Mouse (Mus musculus) kidney, postnatal 0 days (tissue): ENCODE results near the gene Manba. TPM values are rescaled to one million over a fixed set of nuclear protein-coding genes. Genes with fewer than 3 reads are reported as not detected.

Experiments
- ATAC-seq: fragments of 200-750 bp; cut with Nextera tagmentation; replicated peaks from 2 replicates; pipeline ENCODE4 v1.8.0; 2017; ENCODE audit warnings: low read depth, moderate number of reproducible peaks, moderate TSS enrichment, moderate library complexity; ENCODE audit not compliant: low FRiP score
- DNase-seq: peaks from one replicate; pipeline ENCODE4 v3.0.0-alpha.2; 2016; ENCODE audit warnings: low spot score
- H3K27ac ChIP-seq: fragments of 300-500 bp; sonication (generic); 2 replicates; pipeline ENCODE4 v1.5.1; 2014; ENCODE audit warnings: mild to moderate bottlenecking
- H3K27me3 ChIP-seq: fragments of 300-500 bp; sonication (generic); 2 replicates; pipeline ENCODE4 v1.6.1; 2014; ENCODE audit warnings: low read length, mixed read lengths; ENCODE audit not compliant: insufficient read depth
- H3K36me3 ChIP-seq: fragments of 300-500 bp; sonication (generic); 2 replicates; pipeline ENCODE4 v1.6.1; 2014; ENCODE audit warnings: low read length, mixed read lengths; ENCODE audit not compliant: insufficient read depth
- H3K4me1 ChIP-seq: fragments of 300-500 bp; sonication (generic); replicated peaks from 2 replicates; pipeline ENCODE4 v1.6.1; 2014; ENCODE audit warnings: antibody characterized with exemption, low read length, mixed read lengths; ENCODE audit not compliant: insufficient read depth
- H3K4me2 ChIP-seq: fragments of 300-500 bp; sonication (generic); 2 replicates; pipeline ENCODE4 v1.6.1; 2014; ENCODE audit warnings: mild to moderate bottlenecking, low read length, moderate library complexity, mixed read lengths
- H3K4me3 ChIP-seq: fragments of 300-500 bp; sonication (generic); replicated peaks from 2 replicates; pipeline ENCODE4 v1.5.1; 2014; ENCODE audit warnings: low read depth, low read length
- H3K9ac ChIP-seq: fragments of 300-500 bp; sonication (generic); 2 replicates; pipeline ENCODE4 v1.6.1; 2014; ENCODE audit warnings: low read depth, low read length
- H3K9me3 ChIP-seq: fragments of 300-500 bp; sonication (generic); replicated peaks from 2 replicates; pipeline ENCODE4 v1.6.1; 2016; ENCODE audit warnings: low read length, inconsistent platforms, mixed read lengths
- CTCF ChIP-seq: IDR thresholded peaks from 2 replicates; pipeline ENCODE4 v1.5.1; 2016; ENCODE audit warnings: antibody characterized with exemption, low read depth, mild to moderate bottlenecking, moderate library complexity
- WGBS: fragments of 180-500 bp; shearing (Covaris S2); extraction: QIAGEN DNeasy Blood & Tissue Kit; methylation state at CpG from one replicate; pipeline ENCODE4 v1.1.7; 2014; 5-methylcytosine and 5-hydroxymethylcytosine counted together
- polyA plus RNA-seq: library from polyadenylated mRNA; unstranded; fragments of >200 nt; fragmentation: Nextera tagmentation; extraction: Ambion mirVana; gene quantifications from 2 replicates; pipeline ENCODE4 v1.2.1, GENCODE M21; 2015

Gene Manba
- 37.8 and 41.8 TPM in 2 replicates for polyA plus RNA-seq

DNA sequence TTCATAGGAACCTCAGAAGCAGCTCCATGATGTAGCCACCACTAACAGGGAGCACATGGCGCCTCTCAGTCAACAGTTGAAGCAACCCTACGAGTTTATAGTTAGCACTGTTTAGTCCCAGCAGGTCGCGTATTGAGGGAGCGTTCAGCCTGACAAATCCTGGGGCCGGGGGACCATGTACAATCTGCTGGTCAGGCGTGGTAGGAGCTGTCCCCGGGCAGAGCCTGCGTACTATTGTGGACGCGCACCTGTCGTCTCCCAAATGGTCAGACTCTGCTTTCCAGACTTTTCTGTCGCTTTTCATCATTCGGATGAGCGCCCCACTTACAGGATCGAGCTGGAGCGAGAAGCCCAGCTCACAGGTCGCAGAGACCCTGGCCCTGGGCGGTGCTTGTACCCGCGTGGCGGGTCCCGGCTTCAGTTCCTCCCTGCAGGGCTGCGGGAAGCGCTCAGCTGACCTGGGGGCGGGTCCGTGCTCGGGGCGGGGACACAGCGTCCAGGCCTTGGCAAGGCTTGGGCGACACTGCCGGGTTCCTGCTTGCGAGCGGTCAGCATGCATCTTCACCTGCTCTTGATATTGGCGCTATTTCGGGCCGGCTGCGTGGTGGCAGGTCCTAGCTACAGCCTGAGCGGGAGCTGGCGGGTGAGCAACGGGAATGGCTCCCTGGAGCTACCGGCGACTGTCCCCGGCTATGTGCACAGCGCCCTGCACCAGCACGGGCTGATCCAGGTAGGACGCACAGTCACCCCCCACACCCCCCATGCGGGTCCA is at the start of gene Manba:
TSS of gene Manba (plus strand) at position 484 of the 772 bp plus-strand sequence.
- Histone ChIP-seq H3K4me2 (peak within 1 kb of the TSS; percentile 86), H3K9ac (peak within 1 kb of the TSS; percentile 64), H3K4me3 (peak within 1 kb of the TSS; percentile 57), H3K9me3 (no peaks in the 10 kb centered on the region), H3K27me3 (no peaks in the 10 kb centered on the region), H3K27ac (peak within 1 kb of the TSS; percentile 37; the same call in 1 of the 2 replicates), H3K4me1 (peaks cover 2% of the 10 kb centered on the region; the same call in 1 of the 2 replicates), H3K36me3 (no peaks in the 10 kb centered on the region)
- peak; percentile 91 for ATAC-seq
- 2% methylated on average over 46 of the region's 48 CpGs for WGBS
- TF ChIP-seq CTCF = no peak
- peak; percentile 70 for DNase-seq

DNA sequence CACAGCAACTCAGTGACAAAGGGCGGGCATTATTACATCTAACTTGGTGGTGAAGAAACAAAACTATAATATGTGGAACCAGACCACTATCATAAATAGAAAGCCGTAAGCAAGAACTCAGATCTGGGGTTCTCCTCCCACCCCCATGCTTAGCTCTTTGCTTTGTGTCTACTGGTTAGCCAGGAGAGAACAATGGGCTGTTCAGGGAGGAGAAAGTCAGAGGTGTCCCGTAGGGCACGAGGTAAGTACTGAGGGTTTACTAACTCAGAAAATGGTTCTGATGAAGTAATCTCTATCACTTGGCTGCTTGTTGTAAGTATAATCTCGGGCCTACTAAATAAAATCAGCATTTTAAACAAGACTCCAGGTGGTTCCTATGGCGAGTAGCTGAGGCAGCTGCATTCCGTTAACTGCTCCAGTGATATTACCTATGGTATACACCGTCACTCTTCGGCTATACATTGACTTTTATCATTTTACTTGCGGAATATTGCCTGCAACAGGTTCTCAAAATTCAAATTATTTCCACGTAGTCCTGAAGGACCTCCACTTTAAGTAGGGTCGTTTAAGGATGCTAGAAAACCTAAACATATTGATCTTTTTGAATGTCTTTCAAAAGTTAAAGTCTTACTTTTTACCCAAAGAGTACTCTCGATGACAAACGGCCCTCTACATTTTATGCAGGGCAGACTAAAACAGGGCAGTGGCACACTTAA is 48.4 kb upstream of the Manba start:
- H3K4me1 ChIP-seq = no peaks in the 10 kb centered on the region
- no peaks in the 10 kb centered on the region for H3K9me3 ChIP-seq
- peak overlapping the region; percentile 95; the same call in 1 of the 2 replicates for H3K4me3 ChIP-seq
- no peak for TF ChIP-seq CTCF
- H3K4me2 ChIP-seq = peak overlapping the region; percentile 61
- H3K27me3 ChIP-seq = no peaks in the 10 kb centered on the region
- 48% methylated on average over 14 of the region's 14 CpGs for WGBS
- H3K27ac ChIP-seq = peak overlapping the region; percentile 85
- no peaks in the 10 kb centered on the region for H3K36me3 ChIP-seq
- no peak for ATAC-seq
- DNase-seq = no peak
- peak overlapping the region; percentile 59 for H3K9ac ChIP-seq

DNA sequence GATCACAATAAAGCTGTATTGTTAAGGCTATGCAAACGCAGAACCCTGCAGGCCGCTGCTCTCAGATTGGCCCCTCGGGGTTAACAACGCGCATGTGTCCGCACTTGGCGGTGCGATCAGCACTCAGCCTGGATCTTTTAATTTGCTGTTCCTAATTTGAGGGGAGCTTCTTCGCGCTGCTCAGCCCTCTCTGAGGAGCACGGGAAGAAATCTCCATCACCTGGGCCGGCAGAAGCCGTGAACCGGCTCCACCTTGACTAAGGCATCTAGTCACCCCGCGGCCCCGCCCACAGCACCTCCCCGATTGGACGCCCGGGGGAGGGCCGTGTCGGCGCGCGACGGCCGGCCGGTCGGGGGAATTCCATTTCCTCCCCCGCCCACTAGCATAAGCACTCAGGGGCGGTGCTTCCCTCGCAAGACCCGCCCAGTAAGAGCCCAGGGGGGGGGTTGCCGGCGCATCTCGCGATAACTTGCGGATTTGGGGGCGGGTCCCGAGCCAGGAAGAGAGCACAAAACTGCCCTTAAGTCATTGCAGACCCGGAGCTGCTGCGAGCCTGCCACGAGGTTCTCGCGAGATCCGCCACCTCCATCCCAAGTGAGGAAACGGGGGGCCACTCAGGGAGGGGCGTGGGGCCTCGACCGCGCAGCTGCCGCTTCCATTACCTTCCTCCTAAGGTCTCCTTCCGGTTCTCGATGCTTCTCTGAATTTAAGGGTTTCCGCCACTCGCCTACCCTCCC is 47.5 kb upstream of the Manba start, which contains the start of gene Ube2d3:
TSS of gene Ube2d3 (plus strand) at position 392 of the 738 bp plus-strand sequence.
- H3K27me3 ChIP-seq = no peaks in the 10 kb centered on the region
- no peaks in the 10 kb centered on the region for H3K9me3 ChIP-seq
- ATAC-seq = peak; percentile 95
- no peak for TF ChIP-seq CTCF
- peak; percentile 99 for DNase-seq
- H3K36me3 ChIP-seq = no peaks in the 10 kb centered on the region
- under 1% methylated on average over 56 of the region's 56 CpGs for WGBS
- no peaks in the 10 kb centered on the region for H3K4me1 ChIP-seq
- peak within 1 kb of the TSS; percentile 99 for H3K9ac ChIP-seq
- H3K27ac ChIP-seq = peak within 1 kb of the TSS; percentile 100
- H3K4me3 ChIP-seq = peak within 1 kb of the TSS; percentile 95
- peak within 1 kb of the TSS; percentile 61 for H3K4me2 ChIP-seq

DNA sequence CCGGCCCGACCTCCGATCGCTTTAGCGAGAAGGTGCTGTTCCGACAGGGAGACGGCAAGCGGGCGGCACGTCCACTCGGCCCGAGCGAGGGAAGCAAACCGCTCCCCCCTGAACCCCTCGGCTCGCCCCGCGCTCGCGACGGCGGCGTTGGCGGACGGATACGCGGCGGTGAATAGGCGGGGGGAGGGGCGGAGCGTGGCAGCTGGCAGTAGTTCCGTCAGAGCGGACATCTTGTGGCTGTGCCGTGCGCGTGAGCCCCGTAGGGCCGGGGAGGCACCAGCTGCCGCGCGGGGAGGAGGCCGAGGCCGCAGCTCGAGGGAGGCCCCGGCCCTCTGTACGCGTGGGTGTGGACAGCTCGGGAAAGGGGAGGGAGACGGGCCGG is 46.9 kb upstream of the Manba start:
- Histone ChIP-seq H3K4me1 (no peaks in the 10 kb centered on the region), H3K36me3 (no peaks in the 10 kb centered on the region), H3K27ac (peak overlapping the region; percentile 100), H3K4me3 (peak overlapping the region; percentile 95), H3K9ac (peak overlapping the region; percentile 99), H3K9me3 (no peaks in the 10 kb centered on the region), H3K27me3 (no peaks in the 10 kb centered on the region), H3K4me2 (peak overlapping the region; percentile 41)
- WGBS = under 1% methylated on average over 41 of the region's 50 CpGs
- TF ChIP-seq CTCF = no peak
- peak; percentile 82 for ATAC-seq
- peak; percentile 92 for DNase-seq

DNA sequence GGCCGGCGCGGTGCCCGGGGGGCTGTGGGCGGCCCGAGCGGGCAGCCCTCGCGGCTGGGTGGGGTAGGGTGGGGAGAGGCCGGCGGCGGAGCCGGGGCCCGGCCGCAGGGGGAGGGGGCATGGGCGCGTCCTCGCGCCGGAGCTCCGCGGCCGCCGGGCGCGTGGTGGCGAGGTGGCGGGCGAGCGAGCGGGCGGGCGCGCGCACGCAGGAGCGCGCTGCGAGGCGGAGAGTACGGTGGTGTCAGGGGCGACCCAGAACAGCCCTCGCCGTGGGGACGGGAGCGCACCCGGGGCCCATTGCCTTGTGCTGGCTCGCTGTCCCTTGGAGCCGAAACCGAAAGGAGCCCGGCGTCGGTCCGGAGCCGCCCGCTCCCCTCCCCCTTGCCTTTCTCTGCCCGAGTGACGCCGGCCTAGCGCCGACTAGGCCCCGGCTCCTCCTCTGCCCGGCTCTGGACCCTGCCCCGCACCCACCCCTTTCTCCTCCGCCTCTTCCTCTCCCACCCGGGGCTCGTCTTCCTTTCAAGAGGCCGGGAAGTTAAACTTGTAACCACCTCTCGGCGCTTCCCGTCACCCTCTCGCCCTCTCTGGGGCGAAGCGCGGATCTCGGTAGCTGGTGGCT is 46.4 kb upstream of the Manba start:
- Histone ChIP-seq H3K27ac (peak overlapping the region; percentile 100), H3K4me2 (peak overlapping the region; percentile 79), H3K9ac (peak overlapping the region; percentile 99), H3K4me3 (peak overlapping the region; percentile 95), H3K4me1 (no peaks in the 10 kb centered on the region), H3K36me3 (no peaks in the 10 kb centered on the region), H3K27me3 (no peaks in the 10 kb centered on the region), H3K9me3 (no peaks in the 10 kb centered on the region)
- TF ChIP-seq CTCF = no peak
- peak; percentile 62 for ATAC-seq
- peak; percentile 94 for DNase-seq
- WGBS = under 1% methylated on average over 51 of the region's 76 CpGs

DNA sequence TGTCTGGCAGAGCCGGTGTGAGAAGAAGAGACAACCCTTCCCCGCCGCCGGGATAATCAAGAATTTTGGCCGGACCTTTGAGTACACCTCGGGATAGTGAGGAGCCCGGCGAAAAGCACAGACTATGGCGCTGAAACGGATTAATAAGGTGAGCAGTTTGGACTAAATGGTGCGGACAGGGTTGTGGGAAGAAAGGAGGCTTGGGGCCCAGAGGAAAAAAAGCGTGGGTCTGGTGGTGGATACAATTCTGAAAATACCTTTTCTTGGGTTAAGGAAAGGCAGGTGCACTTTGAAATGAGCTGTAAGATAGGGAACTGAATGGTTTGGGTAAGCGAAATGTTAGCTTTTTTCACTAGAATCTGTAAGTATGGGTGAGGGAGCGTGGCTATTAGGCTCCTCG is 45.8 kb upstream of the Manba start:
- H3K9ac ChIP-seq = peak overlapping the region; percentile 99
- H3K27me3 ChIP-seq = no peaks in the 10 kb centered on the region
- under 1% methylated on average over 15 of the region's 15 CpGs for WGBS
- H3K4me3 ChIP-seq = peak overlapping the region; percentile 95
- DNase-seq (no peak), ATAC-seq (no peak)
- H3K4me2 ChIP-seq = peak overlapping the region; percentile 79
- no peak for TF ChIP-seq CTCF
- H3K27ac ChIP-seq = peak overlapping the region; percentile 100
- H3K9me3 ChIP-seq = no peaks in the 10 kb centered on the region
- no peaks in the 10 kb centered on the region for H3K4me1 ChIP-seq
- H3K36me3 ChIP-seq = no peaks in the 10 kb centered on the region
